Mouse (Mus musculus) naive thymus-derived CD4-positive, alpha-beta T cell, adult 2 months (primary cell): ENCODE data around the gene Capn8.

Source experiments
- DNase-seq: peaks from one replicate; pipeline ENCODE4 v3.0.0-alpha.2; 2011; ENCODE audit warnings: low read depth

Gene Capn8

GRCm38 (mm10) chr1:182564408-182565120 lies at the start of gene Capn8:
TSS of gene Capn8 (plus strand) at chr1:182565007.
- DNase-seq = no peak

DNA sequence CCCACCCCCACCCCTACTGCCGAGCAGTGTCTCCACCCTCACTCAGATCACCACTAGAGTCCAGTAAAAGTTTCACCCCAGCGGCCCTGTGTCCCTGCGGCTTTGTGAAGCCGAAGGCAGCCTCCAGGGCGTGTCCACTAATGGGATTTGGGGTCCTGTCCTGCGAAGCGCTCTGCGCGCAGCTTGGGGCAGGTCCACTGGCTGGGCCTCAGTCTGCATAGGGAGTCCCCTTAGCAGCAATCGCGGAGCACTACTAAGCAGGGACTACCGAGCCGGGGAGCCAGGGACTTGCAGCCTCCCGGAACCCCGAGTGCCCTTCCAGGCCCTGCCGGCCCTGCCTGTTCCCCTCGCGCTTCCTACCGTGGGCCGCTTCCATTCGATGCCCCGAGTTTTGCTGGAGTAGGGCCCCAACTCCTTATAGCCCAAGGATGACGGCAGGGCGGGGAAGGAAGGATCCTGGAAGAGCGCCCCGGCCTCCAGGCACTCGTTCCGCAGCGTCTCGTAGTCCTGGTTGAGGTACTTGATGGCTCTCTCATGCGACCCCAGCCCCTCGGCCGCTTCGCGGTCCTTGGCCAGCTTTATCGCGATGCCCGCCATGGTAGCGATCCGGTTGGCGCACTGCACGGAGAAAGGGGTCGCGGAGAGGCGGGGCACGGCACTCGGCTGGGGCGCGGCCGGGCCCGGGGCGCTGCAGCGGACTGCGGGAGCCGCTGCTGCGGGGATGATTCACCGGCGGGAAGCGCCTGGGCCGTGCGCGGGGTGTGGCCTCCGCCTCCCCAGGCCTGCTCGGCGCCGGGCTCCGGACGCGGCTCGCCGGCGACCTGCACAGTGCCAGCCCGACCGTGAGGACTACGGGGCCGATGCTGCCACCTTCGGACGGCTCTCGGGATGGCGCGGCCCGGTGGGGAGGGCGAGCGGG lies 47.8 kb upstream of the Capn8 start, which contains the start of gene Capn2:
Capn2 (minus strand) TSS at position 851 of the 919 bp plus-strand sequence.
- DNase-seq = peak; percentile 75

DNA sequence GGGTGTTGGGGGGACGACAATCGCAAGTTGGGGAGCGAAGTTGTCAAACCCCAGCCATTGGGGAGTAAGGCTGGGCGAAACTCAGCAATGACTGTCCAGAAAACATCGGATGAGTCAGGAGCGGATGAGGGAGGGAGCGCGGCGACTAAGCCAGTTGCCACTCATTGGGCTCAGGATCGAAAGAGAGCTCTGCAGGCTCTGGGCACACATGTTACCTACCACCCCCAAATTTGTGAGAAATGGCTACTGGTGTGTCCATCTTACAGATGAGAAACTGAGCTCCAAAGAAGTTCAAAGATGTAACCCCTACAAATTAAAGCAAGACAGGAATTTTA lies 47.2 kb upstream of the Capn8 start:
- no peak for DNase-seq

- DNase-seq = no peak
These were observed 46.6 kb upstream of the Capn8 start for GRCm38 (mm10) chr1:182518143-182518680.

DNA sequence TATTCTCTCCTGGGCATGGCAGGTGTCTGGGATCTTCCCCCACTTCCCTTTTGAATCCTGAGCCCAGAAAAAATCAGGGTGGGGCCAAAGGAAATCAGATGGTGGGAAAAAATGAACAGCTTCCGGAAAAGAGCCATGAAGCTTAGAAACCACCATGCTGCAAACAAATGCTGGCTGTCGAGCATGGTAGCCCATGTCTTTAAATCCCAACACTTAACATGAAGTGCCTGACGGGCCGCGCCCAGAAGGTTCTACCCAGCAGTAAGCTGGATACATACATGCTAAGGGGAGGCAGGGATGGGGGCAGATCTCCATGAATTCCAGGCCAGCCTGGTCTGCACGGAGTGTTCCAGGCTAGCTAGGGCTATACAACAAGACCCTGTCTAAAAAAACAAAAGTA lies 46.0 kb upstream of the Capn8 start:
- no peak for DNase-seq

GRCm38 (mm10) chr1:182519341-182519740 lies 45.5 kb upstream of the Capn8 start:
- DNase-seq = no peak

- peak; percentile 80 for DNase-seq
These were observed 44.5 kb upstream of the Capn8 start for GRCm38 (mm10) chr1:182520091-182520937.

DNA sequence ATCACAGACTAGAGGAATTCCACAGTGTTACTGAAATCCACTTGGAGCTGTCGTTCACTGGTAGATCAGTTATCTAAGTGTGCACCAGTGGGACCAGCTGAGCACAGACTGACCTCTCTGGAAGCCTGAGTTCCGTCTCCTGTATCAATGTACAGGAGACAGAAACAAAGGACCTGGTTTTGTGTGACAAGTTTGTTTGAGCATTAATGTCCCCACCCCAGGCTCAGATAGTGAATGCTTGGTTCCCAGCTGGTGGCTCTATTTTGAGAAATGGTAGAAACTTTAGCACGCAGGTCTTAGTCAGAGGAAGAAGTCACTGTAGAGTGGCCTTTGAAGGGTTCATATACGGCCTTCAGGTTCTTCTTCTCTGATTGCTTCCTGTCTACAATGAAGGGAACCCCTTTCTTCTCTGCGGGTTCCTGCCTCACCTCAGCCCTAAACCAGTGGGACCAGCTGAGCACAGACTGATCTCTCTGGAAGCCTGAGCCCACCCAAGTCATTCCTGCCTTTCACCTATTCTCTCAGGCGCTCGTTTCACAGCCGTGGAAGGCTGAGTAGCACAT lies 43.8 kb upstream of the Capn8 start:
- peak; percentile 68 for DNase-seq

DNA sequence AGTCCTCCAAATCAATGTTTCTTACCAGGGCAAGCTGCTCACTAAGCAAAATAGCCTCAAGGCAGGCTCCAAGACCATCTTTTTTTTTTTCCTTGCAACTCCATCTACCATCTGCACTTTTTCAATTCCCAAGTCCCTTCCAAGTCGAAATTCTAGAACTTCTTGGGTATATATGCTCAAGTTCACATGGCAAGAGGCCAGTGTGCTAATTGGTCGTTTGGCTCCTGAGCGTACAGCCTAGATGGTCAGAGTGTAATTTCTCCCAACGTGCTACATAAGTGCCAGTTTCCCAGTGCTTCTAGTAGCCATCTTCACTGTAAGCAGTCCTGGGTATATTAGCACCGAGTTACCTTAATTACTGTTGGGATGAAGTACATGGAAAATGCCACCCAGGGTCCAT lies 41.8 kb upstream of the Capn8 start:
- DNase-seq = no peak

DNA sequence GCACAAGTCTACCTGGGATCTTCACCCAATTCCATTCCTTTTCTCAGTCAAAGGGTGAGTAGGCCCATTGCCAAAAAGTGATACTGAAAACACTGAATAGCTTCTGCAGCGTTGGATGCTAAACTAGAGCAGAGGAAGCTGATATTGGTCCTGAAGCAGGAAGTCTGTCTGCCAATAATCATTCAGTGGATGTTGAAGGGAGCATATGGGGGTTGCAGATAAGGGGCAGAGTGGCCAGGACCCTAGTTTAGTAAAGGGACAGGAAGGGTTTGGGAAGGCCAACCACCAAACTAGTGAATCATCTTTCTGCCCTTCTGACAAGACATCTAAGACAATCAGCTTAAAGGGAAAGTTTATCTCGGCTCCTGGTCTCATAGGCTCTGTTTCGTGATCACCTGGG lies 41.1 kb upstream of the Capn8 start:
- DNase-seq = no peak

- no peak for DNase-seq
These were observed 39.2 kb upstream of the Capn8 start for GRCm38 (mm10) chr1:182525601-182526000.

DNA sequence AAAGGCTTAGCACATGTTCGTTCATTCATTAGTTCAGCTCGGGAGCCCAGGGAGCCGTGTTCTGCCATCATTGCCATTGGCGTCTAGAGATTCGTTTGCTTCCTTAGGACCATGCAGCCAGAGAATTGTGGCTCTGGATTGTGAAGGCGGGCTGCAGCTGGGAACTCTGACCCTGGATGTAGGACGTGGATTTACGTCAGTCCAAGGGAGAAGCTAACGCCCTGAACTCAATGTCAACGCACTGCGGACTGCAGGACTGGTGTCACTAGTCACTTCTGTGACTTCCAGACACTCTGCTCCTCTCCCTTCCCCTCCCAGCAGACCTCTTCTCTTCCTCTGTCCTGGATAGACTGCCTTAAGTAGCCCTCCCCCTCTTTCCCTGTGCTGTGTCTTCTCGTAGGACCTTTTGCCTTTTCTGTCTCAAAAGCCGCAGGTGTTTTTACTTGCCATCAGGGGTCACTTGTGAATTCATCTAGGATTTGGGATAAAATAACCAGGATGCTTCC lies 37.5 kb upstream of the Capn8 start:
- no peak for DNase-seq

DNA sequence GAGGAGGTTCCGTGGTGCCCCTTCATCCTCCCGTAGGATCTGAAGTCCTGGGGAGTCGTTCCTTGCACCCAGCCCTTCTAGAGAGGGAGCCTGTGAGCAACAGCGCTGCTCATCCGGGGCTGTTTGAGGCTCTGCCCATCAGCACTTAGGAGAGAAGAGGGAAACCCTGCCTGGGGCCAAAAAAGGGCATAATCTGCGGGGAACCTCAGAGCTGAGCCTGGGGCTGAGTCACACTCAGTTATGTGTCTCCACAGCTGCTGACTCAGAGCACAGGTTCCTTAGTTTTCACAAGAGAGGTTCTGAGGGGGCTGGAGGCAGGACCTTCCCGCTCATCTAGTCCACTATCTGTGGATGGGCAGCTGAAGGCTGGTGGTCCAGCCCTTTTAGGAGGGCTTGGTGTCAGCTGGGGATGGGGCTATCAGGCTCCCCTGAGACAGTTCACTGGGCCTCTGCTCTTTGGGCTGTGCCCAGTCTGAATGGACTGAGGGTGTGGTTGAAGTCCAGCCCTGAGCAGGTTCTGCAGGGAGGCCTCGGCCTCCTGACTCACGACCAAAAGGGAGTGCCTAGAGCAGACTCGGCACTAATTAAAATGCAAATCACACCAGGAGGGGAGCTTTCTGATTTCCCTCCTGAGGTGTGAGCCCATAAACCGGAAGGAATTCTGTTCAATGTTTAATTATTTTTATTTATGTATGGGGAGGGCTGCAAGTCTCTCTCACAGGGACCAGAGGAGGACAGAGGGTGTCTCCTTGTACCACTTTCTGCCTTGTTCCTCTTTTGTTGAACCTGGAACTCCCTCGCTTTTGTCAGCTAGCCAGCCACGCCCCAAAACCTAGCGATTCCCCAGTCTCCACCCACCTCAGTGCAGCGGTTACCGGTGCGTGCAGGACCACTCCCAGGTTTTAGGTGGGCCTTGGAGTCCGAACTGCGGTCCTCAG lies 36.6 kb upstream of the Capn8 start:
- DNase-seq = peak; percentile 44

DNA sequence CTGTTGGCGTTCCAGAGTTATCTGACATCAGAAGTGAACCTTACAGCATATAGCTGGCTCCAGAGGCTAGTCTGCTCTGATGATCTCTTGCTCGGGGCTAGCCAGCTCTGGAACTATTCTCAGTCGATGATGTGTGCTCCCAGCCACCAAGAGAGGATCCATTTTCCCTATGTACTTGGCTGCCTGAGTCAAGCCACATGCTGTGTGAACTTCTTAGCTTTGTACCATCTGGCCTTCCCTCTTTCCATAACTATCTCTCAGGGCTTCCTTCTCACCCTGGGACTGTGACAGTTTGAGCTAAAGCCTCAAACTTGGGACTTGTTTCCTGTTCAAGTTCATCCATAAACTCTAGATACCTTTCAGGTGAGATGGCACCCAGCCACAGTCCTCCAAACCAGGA lies 31.2 kb upstream of the Capn8 start:
- no peak for DNase-seq

- DNase-seq = no peak
These were observed 29.7 kb upstream of the Capn8 start for GRCm38 (mm10) chr1:182535080-182535481.

DNA sequence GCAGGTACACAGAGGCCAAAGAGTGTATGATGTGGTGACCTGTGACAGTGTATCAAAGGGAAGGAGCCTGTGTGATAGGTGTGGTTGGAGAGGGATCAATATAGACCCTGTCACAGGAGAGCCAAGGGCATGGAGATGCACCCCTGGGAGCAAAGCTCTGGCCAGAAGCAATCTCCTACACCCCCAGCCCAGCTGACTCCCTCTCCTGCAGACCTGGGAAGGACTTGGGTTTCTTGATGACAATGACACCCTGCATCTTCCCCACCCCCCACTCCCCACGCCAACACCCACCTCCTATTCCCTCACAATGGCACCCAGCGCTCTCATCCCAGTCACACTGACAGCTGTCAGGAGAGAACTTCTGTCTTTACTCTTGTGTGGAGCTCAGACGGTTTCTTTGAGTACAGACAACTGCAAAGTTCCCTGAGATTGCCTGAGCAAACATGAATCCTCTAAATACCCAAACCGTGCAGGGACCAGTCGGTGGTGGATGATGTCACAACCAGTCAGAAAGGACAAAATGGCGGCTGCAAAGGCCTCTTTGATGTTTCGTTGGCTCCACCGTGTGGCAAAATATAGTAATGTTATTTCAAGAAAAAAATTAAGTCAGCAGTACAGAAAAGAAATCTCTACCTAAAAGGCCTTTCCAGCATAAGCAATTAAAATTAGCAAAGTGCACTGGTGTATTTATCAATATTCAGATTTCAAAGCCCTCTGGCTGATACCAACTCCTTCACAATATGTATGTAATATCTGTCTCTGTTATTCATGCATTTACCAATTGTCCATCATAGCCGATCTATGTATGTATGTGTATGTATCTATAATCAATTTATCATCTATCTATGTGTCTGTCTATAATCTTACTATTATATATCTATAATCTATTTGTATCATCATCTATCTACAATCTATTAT lies 25.5 kb upstream of the Capn8 start:
- DNase-seq = peak; percentile 92

DNA sequence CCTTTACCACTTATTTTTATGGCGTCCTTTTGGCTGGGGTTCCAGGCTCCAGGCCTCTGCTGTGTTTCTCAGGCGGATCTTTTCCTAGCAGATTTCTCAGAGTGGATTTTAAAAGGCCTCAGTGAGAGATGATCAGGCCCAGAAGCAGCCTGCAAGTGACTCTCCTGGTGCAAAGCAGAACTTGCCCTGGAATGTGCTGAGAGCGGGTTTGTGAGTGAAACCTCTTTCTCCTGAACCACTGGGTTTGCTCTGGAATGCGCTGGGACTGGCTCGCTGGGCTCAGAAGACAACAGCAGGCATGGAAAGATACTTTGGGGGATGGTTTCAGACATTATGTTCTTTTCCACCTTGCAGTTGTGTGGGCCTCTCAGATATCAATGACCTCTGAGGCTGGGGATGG lies 22.7 kb upstream of the Capn8 start:
- no peak for DNase-seq

DNA sequence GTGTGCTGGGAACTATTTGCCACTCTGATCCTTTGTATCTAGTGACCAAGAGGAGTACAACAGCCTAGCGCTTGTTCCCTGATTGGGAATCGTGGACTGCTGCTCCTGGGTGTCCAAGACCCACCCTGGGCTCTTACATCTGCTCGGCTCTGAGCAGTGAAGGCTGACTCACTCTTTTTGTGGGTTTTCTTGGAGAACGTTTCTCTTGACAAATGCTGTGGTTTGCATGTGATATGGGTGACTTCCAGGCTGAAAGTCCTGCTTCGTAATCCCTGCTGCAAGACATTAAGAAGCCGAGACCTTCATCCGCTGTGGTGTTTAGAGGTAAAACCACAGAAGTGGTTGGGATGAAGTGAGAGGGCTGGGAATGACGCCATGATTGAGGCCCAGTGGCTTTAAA lies 21.7 kb upstream of the Capn8 start:
- DNase-seq = no peak

DNA sequence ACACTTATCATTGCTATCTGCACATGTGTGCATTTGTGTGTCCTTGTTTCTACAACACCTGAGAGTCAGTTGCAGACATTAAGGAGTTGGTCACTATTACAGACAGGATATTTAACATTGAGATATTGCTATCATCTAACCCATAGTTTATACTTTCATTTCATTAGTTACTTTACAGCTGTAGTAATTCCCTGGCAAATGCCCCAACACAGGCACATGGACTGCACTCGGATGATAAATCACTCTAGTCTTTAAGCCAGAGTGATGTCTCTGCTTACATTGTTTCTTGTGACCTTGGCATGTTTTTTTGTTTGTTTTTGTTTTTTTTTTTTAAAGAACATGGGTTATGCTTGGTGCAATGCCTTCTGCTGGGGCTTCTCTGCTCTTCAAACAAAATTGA lies 20.9 kb upstream of the Capn8 start:
- no peak for DNase-seq
